Mouse (Mus musculus) hindbrain, embryonic 15.5 days (tissue): ENCODE measurements around the gene Vmn1r222. TPM values are rescaled to one million over a fixed set of nuclear protein-coding genes. Genes with fewer than 3 reads are reported as not detected.

Source experiments
- ATAC-seq: fragments of 200-750 bp; cut with Nextera tagmentation; 2 replicates; pipeline ENCODE4 v1.8.0; 2017; ENCODE audit warnings: low read depth, moderate number of reproducible peaks, moderate TSS enrichment; ENCODE audit not compliant: low FRiP score
- H3K27ac ChIP-seq: fragments of 300-500 bp; sonication (generic); replicated peaks from 2 replicates; pipeline ENCODE4 v1.5.1; 2015; ENCODE audit warnings: mild to moderate bottlenecking, inconsistent platforms
- H3K27me3 ChIP-seq: fragments of 300-500 bp; sonication (generic); 2 replicates; pipeline ENCODE4 v1.6.1; 2015; ENCODE audit warnings: control low read depth, inconsistent platforms
- H3K36me3 ChIP-seq: fragments of 300-500 bp; sonication (generic); 2 replicates; pipeline ENCODE4 v1.6.1; 2015; ENCODE audit warnings: control low read depth, inconsistent platforms
- H3K4me1 ChIP-seq: fragments of 300-500 bp; sonication (generic); replicated peaks from 2 replicates; pipeline ENCODE4 v1.6.1; 2015; ENCODE audit warnings: control low read depth, inconsistent platforms
- H3K4me2 ChIP-seq: fragments of 300-500 bp; sonication (generic); 2 replicates; pipeline ENCODE4 v1.6.1; 2015; ENCODE audit warnings: moderate library complexity, mild to moderate bottlenecking, inconsistent platforms
- H3K4me3 ChIP-seq: fragments of 300-500 bp; sonication (generic); 2 replicates; pipeline ENCODE4 v1.5.1; 2015; ENCODE audit warnings: mild to moderate bottlenecking, inconsistent platforms
- H3K9ac ChIP-seq: fragments of 300-500 bp; sonication (generic); 2 replicates; pipeline ENCODE4 v1.6.1; 2015; ENCODE audit warnings: inconsistent platforms
- H3K9me3 ChIP-seq: fragments of 300-500 bp; sonication (generic); 2 replicates; pipeline ENCODE4 v1.6.1; 2016; ENCODE audit warnings: control low read depth, inconsistent platforms
- WGBS: fragments of 180-500 bp; shearing (Covaris S2); methylation state at CpG from one replicate; pipeline ENCODE4 v1.1.7; 2015; 5-methylcytosine and 5-hydroxymethylcytosine counted together
- polyA plus RNA-seq: library from polyadenylated mRNA; unstranded; fragments of >200 nt; fragmentation: Nextera tagmentation; extraction: Ambion mirVana; gene quantifications from 2 replicates; pipeline ENCODE4 v1.2.1, GENCODE M21; 2015

The Vmn1r222 gene
- polyA plus RNA-seq, 1 experiment from 2014 or later, result not detected

DNA sequence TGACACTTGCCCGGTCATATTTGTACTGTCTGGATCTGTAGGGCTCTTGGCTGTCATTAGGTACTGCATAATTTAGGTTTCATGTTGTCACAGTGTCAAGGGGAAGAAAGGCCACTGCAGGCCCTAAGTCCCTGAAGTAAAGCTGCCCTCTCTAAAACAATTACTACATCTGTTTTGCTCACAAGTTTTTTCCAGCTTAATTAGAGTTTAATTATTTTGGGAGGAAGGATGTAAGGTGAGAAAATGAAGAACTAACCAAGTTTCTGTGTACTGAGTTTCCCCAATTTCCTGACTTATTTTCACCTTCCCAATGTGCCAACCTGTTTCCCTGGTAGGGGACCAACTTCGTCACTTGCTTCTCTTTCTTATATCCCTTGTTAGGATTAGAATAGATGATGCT lies 47.9 kb downstream of the Vmn1r222 start, which contains the start of gene Vmn1r220:
Gene Vmn1r220 (minus strand): TSS at position 101 of the 400 bp plus-strand sequence.
- no peak within 1 kb of the TSS for H3K4me2 ChIP-seq
- H3K9me3 ChIP-seq, result no peaks in the 10 kb centered on the region
- ATAC-seq, result no peak
- H3K27me3 ChIP-seq, result no peaks in the 10 kb centered on the region
- H3K9ac ChIP-seq, result no peak within 1 kb of the TSS
- H3K27ac ChIP-seq, result no peak within 1 kb of the TSS
- H3K36me3 ChIP-seq, result no peaks in the 10 kb centered on the region
- no peak within 1 kb of the TSS for H3K4me3 ChIP-seq
- 84% methylated on average over 2 of the region's 2 CpGs for WGBS
- no peaks in the 10 kb centered on the region for H3K4me1 ChIP-seq

Other genes starting within 250 kb of the Vmn1r222 start
- not detected in 2 replicates for gene Vmn1r213, start 228.3 kb downstream of the Vmn1r222 start, polyA plus RNA-seq
- not detected in 2 replicates for gene Vmn1r214, start 205.5 kb downstream of the Vmn1r222 start, polyA plus RNA-seq
- not detected in 2 replicates for gene Vmn1r215, start 167.9 kb downstream of the Vmn1r222 start, polyA plus RNA-seq
- gene Vmn1r217, start 117.7 kb downstream of the Vmn1r222 start, polyA plus RNA-seq, result not detected in 2 replicates
- not detected in 2 replicates for gene Vmn1r218, start 102.8 kb downstream of the Vmn1r222 start, polyA plus RNA-seq
- gene Vmn1r219, start 76.6 kb downstream of the Vmn1r222 start, polyA plus RNA-seq, result not detected in 2 replicates
- not detected in 2 replicates for gene Vmn1r220, start 48.0 kb downstream of the Vmn1r222 start, polyA plus RNA-seq
- not detected in 2 replicates for gene Vmn1r221, start 21.8 kb downstream of the Vmn1r222 start, polyA plus RNA-seq
- not detected in 2 replicates for gene Vmn1r223, start 11.2 kb upstream of the Vmn1r222 start, polyA plus RNA-seq
- gene Zfp322a, start 133.3 kb upstream of the Vmn1r222 start, polyA plus RNA-seq, result 42.8 and 46.5 TPM in 2 replicates
- gene Abt1, start 187.9 kb upstream of the Vmn1r222 start, polyA plus RNA-seq, result 8.8 and 9.1 TPM in 2 replicates
- 0.17 TPM in 1 of 2 replicates, not detected in the other for gene Btn1a1, start 230.0 kb upstream of the Vmn1r222 start, polyA plus RNA-seq